Mouse (Mus musculus): ENCODE measurements around the gene Abca7. TPM values are rescaled to one million over a fixed set of nuclear protein-coding genes. Genes with fewer than 3 reads are reported as not detected.
"Not testable (repeated sequence)": the region's sequence is repeated elsewhere in the genome, so short reads cannot be mapped to it uniquely, and the experiment has no call there.

Gene Abca7
- polyA plus RNA-seq, 2 experiments = 2.4 to 6.2 TPM

DNA sequence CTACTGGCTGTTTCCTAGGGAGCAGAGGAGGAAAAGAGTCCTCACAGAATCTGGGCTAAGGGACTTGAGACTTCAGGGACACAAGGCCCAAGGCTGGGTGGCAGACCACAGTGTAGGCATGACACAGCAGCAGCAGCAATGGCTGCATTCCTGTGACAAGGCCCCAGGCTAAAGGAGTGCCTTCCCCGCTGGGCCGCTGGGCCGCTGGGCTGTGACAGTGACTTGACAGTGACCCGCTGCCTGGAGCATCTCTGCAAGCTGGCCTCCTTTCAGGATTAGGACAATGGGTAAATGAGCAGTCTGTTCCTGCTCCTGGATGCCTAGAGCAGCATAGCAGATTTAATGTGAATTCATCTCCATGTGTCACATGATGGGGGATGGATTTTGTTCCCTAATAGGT, 47.8 kb downstream of the Abca7 start:
- Histone ChIP-seq H3K4me2 (replicated peaks; ENCODE audit: low read depth, low read length, severe bottlenecking) (no peak overlapping the region), H3K9ac (ENCODE audit: low read depth, low read length, severe bottlenecking) (no peak overlapping the region), H3K36me3 (ENCODE audit: control insufficient read depth, insufficient read depth, low read length) (no peaks in the 10 kb centered on the region), H3K27ac (replicated peaks; ENCODE audit: low read depth, low read length) (no peak overlapping the region), H3K27me3 (ENCODE audit: control insufficient read depth, insufficient read depth, low read length) (no peaks in the 10 kb centered on the region), H3K9me3 (ENCODE audit: control insufficient read depth, low read length) (no peaks in the 10 kb centered on the region), H3K4me3 (replicated peaks; ENCODE audit: low read length) (no peak overlapping the region), H3K4me1 (ENCODE audit: control insufficient read depth, insufficient read depth, low read length) (0 out of 2 replicates have a peak, but pooled peaks cover 3% of the 10 kb centered on the region)
- DNase-seq (ENCODE audit: low spot score) (no peak), ATAC-seq (ENCODE audit: low FRiP score, low read depth) (no peak)
- no peak for TF ChIP-seq POLR2A (IDR thresholded peaks at IDR 0.05; ENCODE audit: borderline replicate concordance, extremely low read depth, insufficient read depth, insufficient read length)
- WGBS = 49% methylated on average over 4 of the region's 4 CpGs

DNA sequence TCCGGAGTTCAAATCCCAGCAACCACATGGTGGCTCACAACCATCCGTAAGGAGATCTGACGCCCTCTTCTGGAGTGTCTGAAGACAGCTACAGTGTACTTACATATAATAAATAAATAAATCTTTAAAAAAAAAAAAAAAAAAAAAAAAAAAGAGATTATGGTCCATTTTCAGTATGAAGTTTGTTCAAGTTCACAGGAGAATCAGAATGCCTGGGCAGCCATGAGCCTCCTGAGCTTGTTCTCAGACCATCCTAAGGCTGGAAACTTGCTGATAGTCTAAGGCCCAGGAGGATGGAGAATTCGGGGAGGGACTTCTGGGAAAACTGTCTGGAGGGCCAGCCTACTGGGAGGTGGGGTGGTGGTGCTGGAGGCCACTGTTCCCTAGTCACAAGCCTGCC, 49.1 kb downstream of the Abca7 start:
- H3K4me3 ChIP-seq (replicated peaks; ENCODE audit: low read length); H3K9ac ChIP-seq (ENCODE audit: low read depth, low read length, severe bottlenecking); H3K4me1 ChIP-seq (ENCODE audit: control insufficient read depth, insufficient read depth, low read length); H3K4me2 ChIP-seq (replicated peaks; ENCODE audit: low read depth, low read length, severe bottlenecking); ATAC-seq (ENCODE audit: low FRiP score, low read depth); H3K27me3 ChIP-seq (ENCODE audit: control insufficient read depth, insufficient read depth, low read length); DNase-seq (ENCODE audit: low spot score); H3K9me3 ChIP-seq (ENCODE audit: control insufficient read depth, low read length); H3K27ac ChIP-seq (replicated peaks; ENCODE audit: low read depth, low read length); H3K36me3 ChIP-seq (ENCODE audit: control insufficient read depth, insufficient read depth, low read length): not testable (repeated sequence)
- WGBS = 82% methylated on average over 2 of the region's 4 CpGs

DNA sequence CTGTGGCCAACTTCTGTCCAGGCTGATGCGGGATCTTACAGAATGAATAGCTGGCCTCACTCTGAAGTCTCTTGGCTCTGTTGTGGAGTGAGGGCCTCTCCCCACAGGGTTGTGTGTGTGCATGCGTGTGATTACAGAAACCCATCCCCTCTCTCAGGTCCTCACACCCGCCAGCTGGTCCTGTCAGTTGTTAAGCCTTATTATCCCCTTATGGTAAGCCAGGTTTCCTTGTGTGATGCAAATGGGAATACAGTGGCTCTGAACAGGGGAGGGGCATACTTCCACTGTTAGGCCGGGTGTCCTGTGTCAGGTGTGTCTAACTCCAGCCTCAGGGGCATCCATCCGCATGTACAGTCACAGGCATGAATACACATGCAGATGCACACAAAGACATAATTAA, 49.5 kb downstream of the Abca7 start:
- Histone ChIP-seq H3K9ac (ENCODE audit: low read depth, low read length, severe bottlenecking) (no peak overlapping the region), H3K4me3 (replicated peaks; ENCODE audit: low read length) (no peak overlapping the region), H3K4me1 (ENCODE audit: control insufficient read depth, insufficient read depth, low read length) (0 out of 2 replicates have a peak, but pooled peaks cover 3% of the 10 kb centered on the region), H3K27ac (replicated peaks; ENCODE audit: low read depth, low read length) (no peak overlapping the region), H3K4me2 (replicated peaks; ENCODE audit: low read depth, low read length, severe bottlenecking) (no peak overlapping the region), H3K9me3 (ENCODE audit: control insufficient read depth, low read length) (no peaks in the 10 kb centered on the region), H3K36me3 (ENCODE audit: control insufficient read depth, insufficient read depth, low read length) (no peaks in the 10 kb centered on the region), H3K27me3 (ENCODE audit: control insufficient read depth, insufficient read depth, low read length) (no peaks in the 10 kb centered on the region)
- 73% methylated on average over 5 of the region's 5 CpGs for WGBS
- no peak for TF ChIP-seq POLR2A (IDR thresholded peaks at IDR 0.05; ENCODE audit: borderline replicate concordance, extremely low read depth, insufficient read depth, insufficient read length)
- no peak for DNase-seq (ENCODE audit: low spot score)
- ATAC-seq (ENCODE audit: low FRiP score, low read depth) = no peak

DNA sequence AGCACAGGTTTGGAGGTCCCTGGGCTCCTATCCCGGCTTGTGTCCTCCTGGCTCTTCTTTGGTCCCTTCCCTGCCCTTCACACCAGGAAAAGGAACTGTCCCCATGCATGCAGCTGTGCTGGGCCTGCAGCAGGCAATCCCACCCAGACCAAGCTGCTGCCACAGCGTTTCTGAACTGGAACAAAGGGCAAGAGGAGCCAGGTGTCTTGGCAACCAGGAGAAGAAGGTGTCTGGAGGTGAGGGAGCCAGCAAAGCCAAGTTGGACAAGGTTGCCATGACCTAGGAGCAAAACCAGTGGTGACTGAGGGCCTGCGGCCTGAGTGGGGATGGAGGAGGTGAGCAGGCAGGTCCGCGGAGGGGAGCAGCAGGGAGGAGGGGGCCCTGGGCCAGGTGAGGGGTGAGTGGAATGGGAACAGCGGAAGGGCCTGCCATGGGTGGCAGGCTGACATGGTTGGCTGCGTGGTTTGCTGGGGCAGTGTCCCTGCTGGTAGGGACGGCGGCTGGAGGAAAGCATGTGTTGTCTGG, 50.8 kb downstream of the Abca7 start, which contains the start of gene Gpx4:
TSS of gene Gpx4 (plus strand) at position 126 of the 525 bp plus-strand sequence.
- H3K9ac ChIP-seq (ENCODE audit: low read depth, low read length, severe bottlenecking) = no peak within 1 kb of the TSS
- no peak for ATAC-seq (ENCODE audit: low FRiP score, low read depth)
- H3K4me3 ChIP-seq (replicated peaks; ENCODE audit: low read length) = no peak within 1 kb of the TSS

DNA sequence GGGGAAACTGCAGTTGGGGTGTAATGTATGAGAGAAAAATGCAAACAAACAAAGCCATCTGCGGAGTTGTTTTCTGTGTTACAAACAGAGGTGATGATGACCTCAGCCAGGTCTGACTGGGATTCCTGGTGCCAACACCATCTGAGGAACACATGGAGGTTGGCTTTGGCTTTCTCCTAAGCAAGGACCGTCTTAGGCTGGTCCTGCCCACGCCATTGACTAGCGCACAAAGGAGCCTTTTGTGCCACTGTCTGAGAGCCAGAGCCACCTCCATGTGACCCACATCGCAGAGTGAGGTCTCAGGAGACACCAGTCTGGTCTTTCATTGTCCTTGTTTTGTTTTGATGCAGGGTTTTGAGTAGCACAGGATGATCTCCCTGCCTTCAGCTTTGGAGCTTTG, 52.1 kb downstream of the Abca7 start:
- Histone ChIP-seq H3K9me3 (ENCODE audit: control insufficient read depth, low read length) (no peaks in the 10 kb centered on the region), H3K36me3 (ENCODE audit: control insufficient read depth, insufficient read depth, low read length) (no peaks in the 10 kb centered on the region), H3K9ac (ENCODE audit: low read depth, low read length, severe bottlenecking) (no peak overlapping the region), H3K4me2 (replicated peaks; ENCODE audit: low read depth, low read length, severe bottlenecking) (no peak overlapping the region), H3K4me3 (replicated peaks; ENCODE audit: low read length) (no peak overlapping the region), H3K4me1 (ENCODE audit: control insufficient read depth, insufficient read depth, low read length) (peaks cover 7% of the 10 kb centered on the region; the same call in 1 of the 2 replicates), H3K27ac (replicated peaks; ENCODE audit: low read depth, low read length) (no peak overlapping the region), H3K27me3 (ENCODE audit: control insufficient read depth, insufficient read depth, low read length) (no peaks in the 10 kb centered on the region)
- ATAC-seq (ENCODE audit: low FRiP score, low read depth) (no peak), DNase-seq (ENCODE audit: low spot score) (no peak)
- TF ChIP-seq POLR2A (IDR thresholded peaks at IDR 0.05; ENCODE audit: borderline replicate concordance, extremely low read depth, insufficient read depth, insufficient read length) = no peak
- 34% methylated on average over 5 of the region's 5 CpGs for WGBS

More for the DNA sequence above, 50.8 kb downstream of the Abca7 start, which contains the start of gene Gpx4:
- no peak within 1 kb of the TSS for H3K27ac ChIP-seq (replicated peaks; ENCODE audit: low read depth, low read length)
- no peaks in the 10 kb centered on the region for H3K36me3 ChIP-seq (ENCODE audit: control insufficient read depth, insufficient read depth, low read length)
- H3K27me3 ChIP-seq (ENCODE audit: control insufficient read depth, insufficient read depth, low read length) = no peaks in the 10 kb centered on the region
- H3K9me3 ChIP-seq (ENCODE audit: control insufficient read depth, low read length) = no peaks in the 10 kb centered on the region
- no peak for DNase-seq (ENCODE audit: low spot score)
- H3K4me1 ChIP-seq (ENCODE audit: control insufficient read depth, insufficient read depth, low read length) = 0 out of 2 replicates have a peak, but pooled peaks cover 3% of the 10 kb centered on the region
- WGBS = 37% methylated on average over 9 of the region's 9 CpGs
- H3K4me2 ChIP-seq (replicated peaks; ENCODE audit: low read depth, low read length, severe bottlenecking) = no peak within 1 kb of the TSS
- TF ChIP-seq POLR2A (IDR thresholded peaks at IDR 0.05; ENCODE audit: borderline replicate concordance, extremely low read depth, insufficient read depth, insufficient read length) = no peak

DNA sequence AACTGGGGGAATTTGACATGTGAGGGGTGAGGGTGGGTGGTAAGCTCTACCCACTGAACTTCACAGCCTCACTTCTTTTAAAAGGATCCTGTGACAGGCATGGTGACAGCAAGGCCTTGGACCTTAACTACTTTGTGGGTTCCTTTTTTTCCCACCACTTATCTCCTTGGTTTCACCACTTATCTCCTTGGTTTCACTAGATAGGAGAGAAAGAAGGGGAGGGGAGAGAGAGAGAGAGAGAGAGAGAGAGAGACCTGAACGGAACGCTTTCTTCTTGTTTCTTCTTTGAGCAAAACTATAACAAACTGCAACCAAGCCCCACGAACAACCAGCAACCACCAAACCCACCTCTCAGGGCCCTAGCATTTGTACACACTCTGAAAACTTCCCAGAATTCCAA, 52.5 kb downstream of the Abca7 start:
- ATAC-seq (ENCODE audit: low FRiP score, low read depth) (no peak), DNase-seq (ENCODE audit: low spot score) (no peak)
- H3K4me1 ChIP-seq (ENCODE audit: control insufficient read depth, insufficient read depth, low read length) = peaks cover 7% of the 10 kb centered on the region; the same call in 1 of the 2 replicates
- H3K9ac ChIP-seq (ENCODE audit: low read depth, low read length, severe bottlenecking) = no peak overlapping the region
- no peak overlapping the region for H3K27ac ChIP-seq (replicated peaks; ENCODE audit: low read depth, low read length)
- H3K36me3 ChIP-seq (ENCODE audit: control insufficient read depth, insufficient read depth, low read length) = no peaks in the 10 kb centered on the region
- H3K4me3 ChIP-seq (replicated peaks; ENCODE audit: low read length) = no peak overlapping the region
- 66% methylated on average over 3 of the region's 3 CpGs for WGBS
- H3K27me3 ChIP-seq (ENCODE audit: control insufficient read depth, insufficient read depth, low read length) = no peaks in the 10 kb centered on the region
- no peaks in the 10 kb centered on the region for H3K9me3 ChIP-seq (ENCODE audit: control insufficient read depth, low read length)
- TF ChIP-seq POLR2A (IDR thresholded peaks at IDR 0.05; ENCODE audit: borderline replicate concordance, extremely low read depth, insufficient read depth, insufficient read length) = no peak
- no peak overlapping the region for H3K4me2 ChIP-seq (replicated peaks; ENCODE audit: low read depth, low read length, severe bottlenecking)
